Mouse (Mus musculus) erythroblast, embryonic 14.5 days (primary cell): ENCODE data around the gene Sept14.

Source experiments
- GATA1 ChIP-seq: IDR thresholded peaks from 2 replicates; pipeline ENCODE4 v1.6.1; 2012; ENCODE audit warnings: low read length, inconsistent platforms, mixed read lengths
- TAL1 ChIP-seq: IDR thresholded peaks from 3 replicates; pipeline ENCODE4 v1.6.1; 2012; ENCODE audit warnings: low read length, inconsistent platforms, mixed read lengths

DNA sequence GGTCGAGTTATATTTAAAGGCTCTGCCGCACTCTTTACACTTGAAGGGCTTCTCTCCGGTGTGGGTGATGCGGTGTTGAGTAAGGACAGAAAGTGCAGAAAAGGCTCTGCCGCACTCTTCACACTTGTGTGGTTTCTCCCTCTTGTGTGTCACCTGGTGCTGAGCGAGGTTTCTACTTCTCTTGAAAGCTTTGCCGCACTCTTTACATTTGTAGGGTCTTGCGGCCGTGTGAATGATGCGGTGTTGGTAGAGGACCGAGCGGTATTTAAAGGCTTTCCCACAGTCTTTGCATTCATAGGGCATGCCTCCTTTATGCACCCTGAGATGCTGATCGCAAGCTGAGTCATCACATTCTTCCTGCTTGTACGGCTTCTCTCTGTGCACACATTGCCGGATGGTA, 50.4 kb downstream of the Sept14 start:
- TF ChIP-seq GATA1 (no peak), TAL1 (no peak)
